Mouse (Mus musculus) heart, postnatal 10 days (tissue): ENCODE measurements at regions not wholly inside any gene's neighbourhood (a gene's known extent, or its start where the extent isn't known, plus 50 kb on each side); places are given as distances from the start of the nearest gene placed in this dataset.

Experiments
- DNase-seq, 2 experiments: peaks; one replicate each; pipeline ENCODE4 v3.0.0; 2021
- intact Hi-C: fragments of 180-260 bp; cut with DNase I; formaldehyde crosslinking; loops from one replicate; pipeline ENCODE4 v1.15.1; 2025

DNA sequence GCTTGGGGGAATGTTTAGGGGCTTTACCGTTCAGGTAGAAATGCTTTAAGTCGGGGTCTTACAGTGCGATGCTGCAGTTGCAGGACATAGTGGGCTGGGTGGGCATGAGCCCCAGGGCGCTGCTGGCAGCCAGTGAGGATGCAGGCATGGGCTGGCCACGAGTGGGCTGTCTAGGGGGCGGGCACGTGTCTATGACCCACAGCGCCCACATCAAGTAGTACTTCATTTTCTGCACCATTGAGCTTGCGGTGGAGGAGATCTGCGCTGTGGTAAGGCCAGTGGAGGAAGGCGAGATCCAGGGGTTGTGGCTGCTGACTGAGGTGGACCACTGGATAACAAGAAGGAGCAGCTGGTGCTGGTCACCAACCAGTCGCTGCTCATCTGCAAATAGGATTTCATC is 52.4 kb upstream of the Olfr291 start:
- DNase-seq, result no peak
- intact Hi-C loops, result no loop called here

DNA sequence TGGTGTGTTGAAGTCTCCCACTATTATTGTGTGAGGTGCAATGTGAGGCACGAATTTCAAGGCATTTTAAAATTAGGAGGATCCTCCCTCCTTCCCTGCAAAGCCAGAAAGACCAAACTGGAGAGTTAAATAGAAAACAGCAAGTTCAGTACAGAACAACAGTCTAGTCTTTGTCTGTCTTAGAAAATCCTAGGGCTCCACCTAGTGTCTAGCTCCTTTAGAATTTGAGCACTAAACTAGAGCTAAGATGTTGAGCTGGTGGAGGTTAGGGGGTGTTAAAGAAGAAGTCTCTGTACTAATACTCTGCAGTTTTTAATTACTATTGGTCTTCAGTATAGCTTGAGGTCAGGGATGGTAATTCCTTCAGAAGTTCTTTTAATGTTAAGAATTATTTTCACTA is 58.7 kb upstream of the Olfr291 start:
- intact Hi-C loops, result loop anchor here (10.0 kb wide), 1 partner anchor 440 kb away; no protein-coding TSS in a partner anchor
- peak; percentile 13 to 42 for DNase-seq

DNA sequence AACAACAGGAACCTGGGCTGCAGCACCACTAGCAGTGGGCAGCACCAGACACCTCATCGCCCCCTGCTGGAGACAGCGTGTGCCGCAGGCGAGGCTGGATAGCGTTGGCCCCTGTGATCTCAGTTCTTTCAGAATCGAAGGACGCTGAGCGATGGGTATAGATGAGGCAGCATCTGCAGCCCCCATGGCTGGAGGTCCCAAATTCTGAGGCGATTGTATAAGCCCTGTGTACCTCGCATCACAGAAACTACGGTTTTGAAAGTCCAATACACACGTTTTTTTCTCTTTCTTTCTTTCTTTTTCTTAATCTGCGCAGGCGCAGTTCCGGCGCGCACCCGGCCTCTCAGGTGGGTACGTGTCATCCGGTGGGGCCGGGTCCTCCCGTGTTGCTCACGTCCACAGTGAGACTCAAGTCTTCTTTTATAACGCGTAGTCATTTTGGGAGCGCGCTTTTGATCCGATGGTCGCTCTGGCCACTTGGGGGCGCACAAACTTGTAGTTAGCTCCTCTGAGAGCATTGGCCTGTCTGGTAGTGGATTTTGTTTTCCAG is 74.0 kb upstream of the Olfr291 start:
- intact Hi-C loops, result loop anchor here (1.0 kb wide), 1 partner anchor 185 kb away; no protein-coding TSS in a partner anchor
- peak; percentile 85 to 89 for DNase-seq

DNA sequence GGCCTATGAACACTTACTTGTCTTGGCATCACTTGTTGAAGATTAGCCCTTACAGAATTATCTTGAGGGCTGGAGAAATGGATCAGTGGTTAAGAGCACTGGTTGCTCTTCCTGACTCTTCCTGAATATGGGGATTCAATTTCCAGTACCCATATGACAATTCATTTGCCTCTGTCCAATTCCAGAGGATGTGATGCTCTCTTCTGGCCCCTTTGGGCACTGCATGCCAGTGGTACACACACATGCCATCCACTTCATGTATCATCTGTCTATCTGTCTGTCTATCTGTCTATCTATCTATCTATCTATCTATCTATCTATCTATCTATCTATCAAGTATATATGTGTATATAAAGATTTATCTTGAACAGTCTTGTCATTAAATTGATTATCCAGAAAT is 75.7 kb upstream of the Olfr291 start:
- intact Hi-C loops, result no loop called here
- DNase-seq, result no peak

DNA sequence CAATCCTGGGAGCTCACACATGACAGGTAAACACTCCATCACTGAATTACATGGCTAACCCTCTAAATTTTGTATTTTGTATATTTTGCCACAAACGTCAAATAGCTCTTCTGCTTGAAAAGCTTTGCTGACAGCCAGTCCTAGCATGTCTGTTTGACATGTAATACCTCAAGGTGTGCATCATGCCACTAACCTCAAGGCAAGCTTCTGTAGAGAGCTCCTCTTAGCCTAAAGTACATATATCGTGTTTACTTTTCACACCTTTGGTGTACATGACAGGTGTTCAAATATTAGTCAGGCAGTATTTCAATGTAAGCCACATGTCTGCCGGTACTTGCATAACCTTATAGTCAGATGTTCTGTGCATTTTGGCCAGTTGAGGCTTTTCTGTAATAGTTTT is 66.5 kb upstream of the Zfand6 start:
- intact Hi-C loops, result no loop called here
- no peak for DNase-seq

DNA sequence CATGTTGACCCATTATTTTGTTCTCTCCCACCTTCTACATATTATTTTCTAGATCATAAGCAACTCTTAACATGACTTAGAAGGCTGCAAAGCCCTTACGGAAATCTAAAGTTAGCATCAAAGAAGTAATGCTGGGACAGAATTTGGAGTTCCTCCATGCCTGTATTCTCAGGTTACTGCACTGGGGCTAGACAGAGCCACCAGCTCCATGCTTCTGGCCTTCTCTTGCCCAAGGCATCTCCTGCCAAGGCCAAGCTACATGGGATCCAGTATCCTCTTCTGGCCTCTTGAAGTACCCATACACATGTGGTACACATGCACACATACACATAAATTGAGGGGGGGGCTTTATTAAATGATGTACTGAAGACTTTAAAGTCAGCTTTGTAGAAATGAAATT is 63.6 kb upstream of the Zfand6 start:
- intact Hi-C loops, result no loop called here
- DNase-seq, result no peak

DNA sequence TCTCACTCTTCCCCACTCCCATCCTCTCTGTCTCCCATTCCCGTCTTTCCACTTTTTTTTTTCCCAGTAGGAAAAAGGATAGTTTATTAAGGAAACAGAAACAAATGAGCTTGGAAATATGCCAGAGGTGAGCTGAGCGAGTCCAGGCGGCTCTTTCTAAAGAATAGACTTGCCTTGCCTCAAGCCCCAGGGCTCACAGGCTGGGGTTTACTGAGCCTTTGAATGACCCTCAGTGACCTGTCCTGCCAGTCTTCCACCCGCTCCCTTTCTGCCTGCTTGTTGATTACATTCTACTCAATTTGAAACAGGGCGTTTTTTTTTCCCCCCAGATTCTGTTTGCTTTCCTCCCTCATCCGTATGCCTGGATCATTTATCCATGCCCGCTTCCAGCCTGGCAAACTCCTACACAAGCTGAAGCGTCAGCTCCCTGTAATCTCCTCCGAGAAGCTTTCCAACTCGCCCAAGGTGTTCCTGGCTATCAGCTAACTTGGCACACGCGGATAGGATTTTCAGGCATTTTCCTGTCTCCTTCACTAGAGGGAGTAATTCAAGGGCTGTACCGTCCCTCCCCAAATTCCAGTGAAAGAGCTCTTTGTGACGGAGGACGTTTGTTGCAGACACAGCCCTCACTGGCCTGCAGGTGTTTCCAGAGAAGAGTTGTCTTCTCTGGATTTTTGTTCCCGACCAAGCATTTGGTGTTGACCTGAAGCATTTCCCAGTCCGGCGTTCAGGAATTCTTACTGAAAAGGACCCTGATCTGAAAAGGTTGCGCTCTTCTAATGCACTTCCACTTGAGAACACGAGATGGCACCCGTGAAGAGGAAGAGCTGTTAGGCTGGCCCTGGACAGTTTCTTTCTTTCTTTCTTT is 59.9 kb upstream of the Zfand6 start:
- DNase-seq, result peak; percentile 77 to 83
- intact Hi-C loops, result loop anchor here (2.0 to 5.0 kb wide), 2 partner anchors 57 to 155 kb away; no protein-coding TSS in a partner anchor

DNA sequence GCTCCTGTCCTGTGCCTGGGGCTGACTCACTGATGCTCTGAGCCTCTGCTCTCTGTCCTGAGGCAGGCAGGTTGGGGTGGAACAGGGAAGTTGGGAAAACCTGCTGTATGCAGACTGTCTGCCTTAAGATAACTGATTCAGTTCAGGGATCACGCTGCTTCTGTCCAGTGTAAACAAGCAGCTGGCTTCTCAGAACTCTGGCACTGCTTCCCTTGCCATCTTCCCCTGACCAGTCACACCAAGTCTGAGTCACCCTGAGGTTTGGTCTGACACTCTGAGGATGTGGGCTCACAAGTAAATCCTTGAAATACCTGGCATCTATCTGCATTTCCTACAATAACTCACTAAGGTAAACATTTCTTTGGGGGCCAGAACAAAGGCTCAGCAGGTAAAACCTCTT is 58.1 kb upstream of the Zfand6 start:
- intact Hi-C loops, result loop anchor here (2.0 to 5.0 kb wide), 2 partner anchors 56 to 153 kb away; no protein-coding TSS in a partner anchor
- DNase-seq, result no peak

DNA sequence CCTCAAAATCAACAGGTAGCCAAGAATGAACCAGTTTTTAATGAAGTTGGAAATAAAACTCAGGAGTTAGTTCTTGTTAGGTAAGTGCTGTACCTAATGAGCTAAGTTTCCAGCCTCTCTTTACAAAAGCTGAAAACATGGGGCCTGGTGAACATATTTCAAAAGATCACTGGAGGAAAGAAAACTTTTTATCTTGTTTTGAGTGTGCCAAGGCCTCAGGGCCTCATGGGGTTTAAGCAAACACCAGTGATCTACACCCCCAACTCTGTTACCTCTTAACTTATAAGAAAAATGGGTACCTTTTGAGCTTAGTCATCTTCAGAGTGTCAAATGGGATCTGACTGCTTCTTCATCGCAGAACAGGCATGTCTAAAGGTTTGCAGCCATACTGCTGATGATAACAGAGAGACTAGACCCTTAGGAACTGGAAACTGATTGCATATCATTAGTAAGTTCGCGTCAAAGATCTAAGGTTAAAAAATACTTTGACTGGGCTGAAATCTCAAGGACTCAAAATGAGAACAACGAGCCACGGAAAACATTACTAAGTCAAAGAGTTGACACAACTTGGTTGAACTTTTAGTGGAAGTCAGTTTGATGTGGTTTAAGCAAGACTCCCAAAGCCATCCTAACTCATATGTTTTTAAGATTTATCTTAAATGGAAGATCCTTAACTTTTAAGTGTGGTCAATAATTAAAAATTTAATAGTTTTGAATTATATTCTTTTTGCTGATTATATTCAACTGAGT is 54.7 kb upstream of the Zfand6 start:
- no peak for DNase-seq
- intact Hi-C loops, result loop anchor here (5.0 kb wide), 1 partner anchor 52 kb away; no protein-coding TSS in a partner anchor

DNA sequence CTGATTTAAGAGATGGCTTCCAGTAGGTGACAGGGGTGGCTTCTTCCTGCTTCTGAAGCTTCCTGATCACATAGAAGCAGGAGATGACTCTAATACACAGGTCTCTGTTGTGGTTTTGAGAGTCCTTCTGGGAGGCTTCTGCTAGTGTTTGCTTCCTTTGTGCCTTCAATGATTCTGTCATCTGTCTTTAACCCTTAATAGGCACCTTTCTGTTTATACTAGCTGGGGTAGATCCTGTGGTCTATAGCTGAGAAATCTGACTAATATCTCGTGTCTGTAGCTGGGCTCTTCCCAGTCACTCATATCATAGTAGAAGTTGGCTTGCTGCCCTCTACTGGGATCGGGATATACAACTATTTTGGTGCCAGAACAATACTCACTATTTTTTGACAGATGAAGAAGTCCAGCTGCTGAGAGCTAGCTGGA is 50.2 kb upstream of the Zfand6 start:
- DNase-seq, result peak; percentile 32 to 35
- intact Hi-C loops, result loop anchor here (2.0 kb wide), 1 partner anchor 35 kb away; no protein-coding TSS in a partner anchor
